Mouse (Mus musculus) myocyte (in vitro differentiated cells): ENCODE results near the gene Cdk17.

Experiments
- CEBPB ChIP-seq: IDR thresholded peaks from 2 replicates; pipeline ENCODE4 v1.6.1; 2011; ENCODE audit warnings: mild to moderate bottlenecking, moderate library complexity; ENCODE audit not compliant: poor library complexity, insufficient read depth, severe bottlenecking
- E2F4 ChIP-seq: IDR thresholded peaks from one replicate; pipeline ENCODE4 v1.6.1; 2011; ENCODE audit warnings: mild to moderate bottlenecking, control low read depth, moderate library complexity; ENCODE audit not compliant: insufficient read depth
- MAX ChIP-seq: IDR thresholded peaks from one replicate; pipeline ENCODE4 v1.6.1; 2011; ENCODE audit warnings: low read depth, mild to moderate bottlenecking, control low read depth
- MYOD1 ChIP-seq, 3 experiments: IDR thresholded peaks; one replicate each; pipeline ENCODE4 v1.6.1; 2011; ENCODE audit warnings: control low read depth in 2 of 3, low read depth in 2 of 3, mild to moderate bottlenecking in 2 of 3, moderate library complexity in 1 of 3; ENCODE audit not compliant: insufficient read length in 2 of 3, control insufficient read depth in 1 of 3
- MYOG ChIP-seq, 3 experiments: IDR thresholded peaks; one replicate each; pipeline ENCODE4 v1.6.1; 2011; ENCODE audit warnings: control low read depth in 2 of 3, low read depth in 2 of 3, mild to moderate bottlenecking in 2 of 3; ENCODE audit not compliant: insufficient read length in 2 of 3, control insufficient read depth in 1 of 3, insufficient read depth in 1 of 3
- POLR2A ChIP-seq: IDR thresholded peaks from one replicate; pipeline ENCODE4 v1.6.1; 2011; ENCODE audit warnings: low read depth, mild to moderate bottlenecking, control low read depth, moderate library complexity; ENCODE audit not compliant: insufficient read length
- POLR2AphosphoS2 ChIP-seq: IDR thresholded peaks from one replicate; pipeline ENCODE4 v1.6.1; 2011; ENCODE audit warnings: low read depth, control low read depth; ENCODE audit not compliant: insufficient read length
- REST ChIP-seq: IDR thresholded peaks from one replicate; pipeline ENCODE4 v1.6.1; 2011; ENCODE audit warnings: mild to moderate bottlenecking, control low read depth, moderate library complexity; ENCODE audit not compliant: insufficient read depth, insufficient read length
- SRF ChIP-seq: IDR thresholded peaks from one replicate; pipeline ENCODE4 v1.6.1; 2011; ENCODE audit warnings: low read depth; ENCODE audit not compliant: control insufficient read depth, insufficient read length
- TCF12 ChIP-seq: IDR thresholded peaks from one replicate; pipeline ENCODE4 v1.6.1; 2011; ENCODE audit warnings: mild to moderate bottlenecking, control low read depth; ENCODE audit not compliant: poor library complexity, insufficient read depth, severe bottlenecking
- TCF3 ChIP-seq: IDR thresholded peaks from one replicate; pipeline ENCODE4 v1.6.1; 2011; ENCODE audit warnings: low read depth, control low read depth; ENCODE audit not compliant: insufficient read length
- USF1 ChIP-seq: IDR thresholded peaks from one replicate; pipeline ENCODE4 v1.6.1; 2011; ENCODE audit warnings: low read depth, mild to moderate bottlenecking, control low read depth, moderate library complexity

GRCm38 (mm10) chr10:93123310-93123709 lies 37.4 kb upstream of the Cdk17 start:
- TF ChIP-seq MAX (no peak), POLR2A (no peak), POLR2AphosphoS2 (no peak), E2F4 (no peak), MYOD1 (IDR thresholded peaks at IDR 0.05; ENCODE audit: control insufficient read depth in 1 of 3, insufficient read length in 2 of 3, low read depth in 2 of 3) (no peak), TCF12 (no peak), USF1 (no peak), REST (no peak), MYOG (IDR thresholded peaks at IDR 0.05; ENCODE audit: control insufficient read depth in 1 of 3, insufficient read depth in 1 of 3, insufficient read length in 2 of 3, low read depth in 2 of 3) (no peak), TCF3 (no peak), CEBPB (no peak), SRF (no peak)
